Mouse (Mus musculus) activated CD4-positive, CD25-positive, alpha-beta regulatory T cell (primary cell): ENCODE results near the gene Gjb6. TPM values are rescaled to one million over a fixed set of nuclear protein-coding genes. Genes with fewer than 3 reads are reported as not detected.

Source experiments
- polyA plus RNA-seq, 2 experiments: library from polyadenylated mRNA; unstranded; fragments of 100-300 nt; shearing (Covaris generic); gene quantifications; one replicate each; pipeline ENCODE4 v1.2.1; 2017

Gjb6 gene
- polyA plus RNA-seq: not detected

GRCm38 (mm10) chr14:57133161-57133661, at the start of gene Gjb6:
Gene Gjb6 (minus strand): TSS chr14:57133611.

GRCm38 (mm10) chr14:57115823-57116544, 17.4 kb downstream of the Gjb6 start, which contains the start of gene Gm4491:
Gene Gm4491 (minus strand): TSS chr14:57115883.

DNA sequence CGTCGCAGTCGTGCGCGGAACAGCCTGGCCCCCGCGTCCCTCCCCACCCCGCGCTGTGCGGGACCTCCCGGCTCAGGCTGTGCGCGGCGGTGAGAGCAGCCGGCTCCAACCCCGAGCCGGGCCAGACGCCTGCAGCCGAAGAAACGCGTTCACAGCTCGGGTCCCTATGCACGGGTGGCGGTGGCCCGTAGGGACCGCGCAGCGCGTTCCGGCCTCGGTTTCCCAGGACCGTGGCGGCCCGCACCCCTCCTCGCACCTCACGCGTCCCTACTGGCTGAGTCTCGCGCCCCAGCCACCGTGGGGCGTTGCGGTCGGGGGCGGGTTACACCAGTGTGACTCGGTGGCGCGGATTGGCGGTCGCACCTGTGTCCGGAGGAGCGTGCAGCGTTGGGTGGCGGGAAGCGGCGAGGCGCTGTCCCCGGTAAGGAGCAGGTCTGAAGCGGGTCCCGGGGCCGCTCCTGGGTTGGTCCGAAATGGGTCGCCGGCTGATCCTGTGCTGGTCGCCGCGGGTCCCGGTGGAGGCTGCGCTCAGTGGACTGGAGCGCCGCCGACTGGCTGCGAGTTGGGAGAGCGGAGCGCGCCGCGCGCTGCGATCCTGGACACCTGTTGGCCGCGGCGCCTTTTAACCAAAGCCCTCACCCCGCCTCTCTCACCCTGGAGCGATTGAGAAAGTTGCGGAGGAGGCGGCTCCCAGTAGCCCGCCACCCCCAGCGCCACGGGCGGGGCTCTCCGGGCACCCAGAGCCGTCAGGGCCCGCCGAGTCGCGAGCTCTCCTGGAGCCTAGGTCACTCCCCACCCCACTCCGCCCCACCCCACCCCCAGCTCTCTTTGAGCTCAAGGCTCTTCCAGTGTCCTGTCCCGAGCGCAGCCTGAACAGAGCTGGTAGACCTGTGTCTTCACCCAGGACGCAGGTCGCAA, 29.0 kb downstream of the Gjb6 start, which contains the start of gene Gjb2:
TSS of gene Gjb2 (minus strand) at position 597 of the 918 bp plus-strand sequence.

Other genes with a start within 250 kb of the Gjb6 start
- 10 to 100 TPM; 53.3 to 58.5 TPM for gene Zmym2, start 247.0 kb downstream of the Gjb6 start, polyA plus RNA-seq
- gene Gja3, start 75.5 kb downstream of the Gjb6 start, polyA plus RNA-seq: under 1 TPM in 1 of 2 experiments, not detected in 1; 0.31 TPM
- gene Gjb2, start 28.9 kb downstream of the Gjb6 start, polyA plus RNA-seq: 1 to 10 TPM; 2.5 to 5.4 TPM
- gene Gm4491, start 17.7 kb downstream of the Gjb6 start, polyA plus RNA-seq: under 1 TPM in 1 of 2 experiments, not detected in 1; 0.15 TPM